Mouse (Mus musculus): ENCODE results near the gene Cd93. TPM values are rescaled to one million over a fixed set of nuclear protein-coding genes. Genes with fewer than 3 reads are reported as not detected.

The Cd93 gene
- polyA plus RNA-seq, 1 experiment from 2014 or later = 7.5 TPM

DNA sequence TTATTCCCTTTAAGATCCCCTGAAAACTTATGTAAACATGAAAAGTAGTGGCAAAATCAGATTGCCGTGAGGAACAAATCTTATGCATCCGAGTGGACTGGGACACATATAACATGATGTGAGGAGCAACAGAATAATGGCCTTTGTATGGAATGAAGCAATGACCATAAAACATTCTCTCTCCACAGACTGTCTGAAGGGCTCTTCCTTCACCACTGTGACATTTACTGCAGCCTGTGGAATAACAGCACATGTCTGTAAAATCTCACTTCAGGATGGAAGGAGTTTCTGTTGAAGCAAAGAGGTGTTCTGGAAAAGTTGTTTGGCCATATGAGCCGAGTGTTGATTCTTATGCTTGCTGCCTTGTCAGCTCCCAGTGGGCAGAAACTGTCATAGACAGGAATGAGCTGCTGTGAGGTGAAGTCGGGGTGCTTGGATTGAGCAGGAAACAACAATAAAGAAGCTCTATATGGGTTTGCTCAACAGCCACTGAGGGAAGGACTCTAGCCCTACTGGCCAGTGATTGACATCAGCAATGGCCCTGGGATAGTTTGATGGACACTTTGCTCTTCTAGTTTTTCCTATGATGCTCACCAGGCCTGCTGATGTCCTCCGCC, 32.6 kb upstream of the Cd93 start:
- 81% methylated on average over 5 of the region's 5 CpGs for whole genome bisulfite sequencing
- ATAC-seq (ENCODE audit: low FRiP score) (no peak), DNase-seq (ENCODE audit: low spot score) (no peak)
- Histone ChIP-seq H3K27me3 (ENCODE audit: control insufficient read depth, insufficient read depth, low read length) (no peaks in the 10 kb centered on the region), H3K9ac (ENCODE audit: low read depth, low read length) (no peak overlapping the region), H3K27ac (ENCODE audit: low read depth, low read length) (no peak overlapping the region), H3K4me1 (replicated peaks; ENCODE audit: control insufficient read depth, insufficient read depth, low read length) (no peaks in the 10 kb centered on the region), H3K4me3 (ENCODE audit: low read depth, low read length) (no peak overlapping the region), H3K4me2 (replicated peaks; ENCODE audit: low read depth, low read length) (no peak overlapping the region), H3K36me3 (ENCODE audit: control insufficient read depth, insufficient read depth, low read length) (no peaks in the 10 kb centered on the region), H3K9me3 (ENCODE audit: control insufficient read depth, low read length) (no peaks in the 10 kb centered on the region)

DNA sequence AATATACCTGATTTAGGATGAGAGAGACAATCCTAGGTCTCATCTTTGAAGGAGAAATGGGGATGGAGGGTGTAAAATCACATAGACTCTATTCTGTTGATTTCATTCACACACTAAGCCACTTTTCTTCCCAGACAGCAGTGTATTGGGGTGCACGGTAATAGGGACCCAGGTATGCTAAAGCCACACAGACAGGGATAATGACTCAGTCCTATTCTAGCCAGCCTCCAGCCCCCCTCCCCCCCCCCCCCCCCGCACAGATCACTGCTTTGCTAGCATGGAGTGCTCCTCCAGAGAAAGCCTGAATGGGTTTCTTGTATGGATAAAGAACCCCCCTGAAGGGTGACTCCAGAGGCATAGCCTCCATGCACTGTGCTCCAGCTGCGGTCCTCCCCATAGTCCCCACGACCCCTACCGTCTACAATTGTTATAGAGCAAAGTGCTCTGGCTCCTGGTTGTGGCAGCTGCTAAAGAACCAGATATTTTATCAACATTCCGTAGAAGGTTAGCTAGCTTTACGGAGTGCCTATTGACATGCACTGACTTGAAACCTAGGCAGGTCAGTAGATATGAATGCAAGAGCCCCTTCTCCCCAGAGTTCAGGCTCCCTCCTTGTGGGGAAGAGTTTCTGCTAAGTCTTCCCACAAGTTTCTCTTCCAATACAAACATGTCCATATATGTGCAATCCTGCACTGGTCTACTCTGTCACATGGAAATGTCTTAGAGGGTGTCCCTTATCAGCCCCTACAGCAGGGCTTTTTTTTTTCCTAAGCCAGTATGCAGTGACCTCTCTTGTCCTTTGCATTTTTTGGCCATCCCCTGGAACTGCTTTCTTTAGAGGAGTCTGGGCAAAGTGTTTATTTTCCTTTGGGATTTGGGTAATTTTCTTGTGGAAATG, 26.2 kb upstream of the Cd93 start:
- H3K4me1 ChIP-seq (replicated peaks; ENCODE audit: control insufficient read depth, insufficient read depth, low read length) = no peaks in the 10 kb centered on the region
- ATAC-seq (ENCODE audit: low FRiP score) (peak; percentile 57), DNase-seq (ENCODE audit: low spot score) (peak; percentile 5)
- H3K27ac ChIP-seq (ENCODE audit: low read depth, low read length) = no peak overlapping the region
- H3K9ac ChIP-seq (ENCODE audit: low read depth, low read length) = no peak overlapping the region
- H3K9me3 ChIP-seq (ENCODE audit: control insufficient read depth, low read length) = no peaks in the 10 kb centered on the region
- H3K4me2 ChIP-seq (replicated peaks; ENCODE audit: low read depth, low read length) = no peak overlapping the region
- no peaks in the 10 kb centered on the region for H3K27me3 ChIP-seq (ENCODE audit: control insufficient read depth, insufficient read depth, low read length)
- 40% methylated on average over 6 of the region's 7 CpGs for WGBS
- H3K4me3 ChIP-seq (ENCODE audit: low read depth, low read length) = no peak overlapping the region
- no peaks in the 10 kb centered on the region for H3K36me3 ChIP-seq (ENCODE audit: control insufficient read depth, insufficient read depth, low read length)

DNA sequence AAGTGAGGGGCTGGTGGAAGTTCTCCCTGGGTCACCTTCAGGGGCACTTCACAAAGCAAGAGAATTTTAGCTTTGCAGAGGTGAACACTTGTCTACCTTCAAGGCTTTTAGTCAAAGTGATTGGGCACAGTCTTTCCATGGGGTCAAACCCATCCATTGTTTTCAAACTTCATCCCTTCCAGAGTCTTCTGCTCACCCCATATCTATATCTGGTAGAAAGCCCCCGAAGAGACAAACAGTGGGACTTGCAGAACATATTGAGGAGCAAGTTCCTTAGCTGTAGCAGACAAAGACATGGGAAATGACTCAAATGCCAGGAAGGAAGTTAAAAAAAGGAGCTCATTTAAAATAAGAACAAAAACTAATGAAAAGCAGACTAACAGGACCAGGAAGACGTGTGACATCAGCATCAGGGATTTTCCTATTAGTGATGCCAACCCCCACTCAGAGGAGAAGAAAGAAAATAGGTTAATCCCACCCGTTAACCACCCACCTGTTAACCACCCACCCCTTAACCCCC, 24.6 kb upstream of the Cd93 start:
- H3K4me3 ChIP-seq (ENCODE audit: low read depth, low read length) = no peak overlapping the region
- no peak overlapping the region for H3K27ac ChIP-seq (ENCODE audit: low read depth, low read length)
- H3K4me1 ChIP-seq (replicated peaks; ENCODE audit: control insufficient read depth, insufficient read depth, low read length) = no peaks in the 10 kb centered on the region
- H3K4me2 ChIP-seq (replicated peaks; ENCODE audit: low read depth, low read length) = no peak overlapping the region
- DNase-seq (ENCODE audit: low spot score) = no peak
- no peaks in the 10 kb centered on the region for H3K9me3 ChIP-seq (ENCODE audit: control insufficient read depth, low read length)
- H3K27me3 ChIP-seq (ENCODE audit: control insufficient read depth, insufficient read depth, low read length) = no peaks in the 10 kb centered on the region
- no peak overlapping the region for H3K9ac ChIP-seq (ENCODE audit: low read depth, low read length)
- ATAC-seq (ENCODE audit: low FRiP score) = no peak
- 75% methylated on average over 3 of the region's 3 CpGs for WGBS
- H3K36me3 ChIP-seq (ENCODE audit: control insufficient read depth, insufficient read depth, low read length) = no peaks in the 10 kb centered on the region

DNA sequence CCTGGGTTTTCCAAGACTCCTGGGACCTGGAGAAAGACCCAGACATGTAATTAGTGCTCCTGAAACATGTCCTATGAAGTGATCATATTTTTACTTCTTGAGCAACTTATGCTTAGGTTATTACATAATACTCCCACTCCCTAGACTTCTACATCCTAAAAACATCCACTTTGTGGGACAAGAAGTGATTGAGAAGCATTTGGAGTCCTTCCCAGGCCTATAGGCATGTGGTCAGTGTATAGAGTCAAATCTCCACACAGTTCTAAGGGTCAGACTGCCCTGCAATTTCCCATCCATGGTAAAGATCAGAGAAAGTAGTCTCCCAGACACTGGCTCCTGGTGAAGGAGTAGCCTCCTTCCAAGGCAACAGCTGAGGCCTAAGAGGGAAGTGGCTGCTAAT, 12.0 kb upstream of the Cd93 start:
- H3K9me3 ChIP-seq (ENCODE audit: control insufficient read depth, low read length) = no peaks in the 10 kb centered on the region
- H3K9ac ChIP-seq (ENCODE audit: low read depth, low read length) = no peak overlapping the region
- no peak overlapping the region for H3K27ac ChIP-seq (ENCODE audit: low read depth, low read length)
- no peak overlapping the region for H3K4me3 ChIP-seq (ENCODE audit: low read depth, low read length)
- H3K36me3 ChIP-seq (ENCODE audit: control insufficient read depth, insufficient read depth, low read length) = no peaks in the 10 kb centered on the region
- DNase-seq (ENCODE audit: low spot score) (no peak), ATAC-seq (ENCODE audit: low FRiP score) (no peak)
- H3K27me3 ChIP-seq (ENCODE audit: control insufficient read depth, insufficient read depth, low read length) = no peaks in the 10 kb centered on the region
- H3K4me1 ChIP-seq (replicated peaks; ENCODE audit: control insufficient read depth, insufficient read depth, low read length) = no peaks in the 10 kb centered on the region
- no peak overlapping the region for H3K4me2 ChIP-seq (replicated peaks; ENCODE audit: low read depth, low read length)

DNA sequence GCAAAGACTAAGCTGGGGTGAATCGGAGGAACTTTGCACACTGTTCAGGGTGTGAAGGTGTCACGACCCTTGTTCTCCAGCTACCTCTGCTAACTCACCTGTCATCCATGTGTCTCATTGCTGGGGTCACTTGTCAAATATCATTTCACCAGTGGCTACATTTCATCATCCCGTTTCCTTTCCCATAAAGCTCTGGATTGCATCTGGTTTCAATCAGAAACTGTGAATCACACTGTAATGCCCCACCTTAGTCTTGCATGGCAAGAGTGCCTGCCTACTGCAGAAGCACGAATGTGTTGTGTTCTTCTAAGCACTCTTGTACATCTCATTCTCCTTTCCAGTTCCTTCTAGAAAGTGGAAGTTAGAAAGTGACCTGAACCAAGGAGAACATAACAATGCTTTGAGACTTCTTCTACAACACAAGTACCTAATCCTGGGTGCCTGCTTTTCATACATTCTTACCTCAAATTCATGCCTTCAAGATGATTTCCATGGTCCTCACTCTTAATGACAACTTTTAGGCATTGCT, 10.7 kb upstream of the Cd93 start:
- H3K36me3 ChIP-seq (ENCODE audit: control insufficient read depth, insufficient read depth, low read length) = no peaks in the 10 kb centered on the region
- no peak for ATAC-seq (ENCODE audit: low FRiP score)

DNA sequence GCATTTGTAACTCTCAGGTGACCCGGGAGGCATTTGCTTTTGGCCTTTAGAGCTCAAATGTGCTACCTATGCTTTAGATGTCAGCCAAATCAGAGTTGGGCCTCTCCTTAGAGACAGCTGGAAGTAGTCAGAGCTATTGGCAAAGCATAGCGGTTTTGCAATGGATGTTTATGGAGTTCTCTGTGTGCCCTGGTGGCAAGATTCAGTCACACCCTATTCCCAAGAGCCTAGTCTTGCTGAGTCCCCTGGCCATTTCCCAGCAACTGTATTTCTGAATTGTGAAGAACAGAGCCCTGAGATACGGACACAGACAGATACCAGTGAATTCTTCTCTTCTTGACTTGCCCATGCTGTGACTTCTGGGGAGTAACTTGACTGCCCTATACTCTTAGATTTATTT, 9.7 kb upstream of the Cd93 start:
- Histone ChIP-seq H3K36me3 (ENCODE audit: control insufficient read depth, insufficient read depth, low read length) (no peaks in the 10 kb centered on the region), H3K4me1 (replicated peaks; ENCODE audit: control insufficient read depth, insufficient read depth, low read length) (no peaks in the 10 kb centered on the region), H3K4me2 (replicated peaks; ENCODE audit: low read depth, low read length) (no peak overlapping the region), H3K4me3 (ENCODE audit: low read depth, low read length) (no peak overlapping the region), H3K27ac (ENCODE audit: low read depth, low read length) (no peak overlapping the region), H3K27me3 (ENCODE audit: control insufficient read depth, insufficient read depth, low read length) (no peaks in the 10 kb centered on the region), H3K9ac (ENCODE audit: low read depth, low read length) (no peak overlapping the region), H3K9me3 (ENCODE audit: control insufficient read depth, low read length) (no peaks in the 10 kb centered on the region)
- no peak for ATAC-seq (ENCODE audit: low FRiP score)
- 91% methylated on average over 3 of the region's 3 CpGs for WGBS
- no peak for DNase-seq (ENCODE audit: low spot score)

More for the DNA sequence above, 10.7 kb upstream of the Cd93 start:
- Histone ChIP-seq H3K4me3 (ENCODE audit: low read depth, low read length) (no peak overlapping the region), H3K9ac (ENCODE audit: low read depth, low read length) (no peak overlapping the region), H3K4me1 (replicated peaks; ENCODE audit: control insufficient read depth, insufficient read depth, low read length) (no peaks in the 10 kb centered on the region), H3K27me3 (ENCODE audit: control insufficient read depth, insufficient read depth, low read length) (no peaks in the 10 kb centered on the region), H3K27ac (ENCODE audit: low read depth, low read length) (no peak overlapping the region), H3K4me2 (replicated peaks; ENCODE audit: low read depth, low read length) (no peak overlapping the region), H3K9me3 (ENCODE audit: control insufficient read depth, low read length) (no peaks in the 10 kb centered on the region)
- WGBS = 78% methylated on average over 4 of the region's 4 CpGs
- DNase-seq (ENCODE audit: low spot score) = no peak

DNA sequence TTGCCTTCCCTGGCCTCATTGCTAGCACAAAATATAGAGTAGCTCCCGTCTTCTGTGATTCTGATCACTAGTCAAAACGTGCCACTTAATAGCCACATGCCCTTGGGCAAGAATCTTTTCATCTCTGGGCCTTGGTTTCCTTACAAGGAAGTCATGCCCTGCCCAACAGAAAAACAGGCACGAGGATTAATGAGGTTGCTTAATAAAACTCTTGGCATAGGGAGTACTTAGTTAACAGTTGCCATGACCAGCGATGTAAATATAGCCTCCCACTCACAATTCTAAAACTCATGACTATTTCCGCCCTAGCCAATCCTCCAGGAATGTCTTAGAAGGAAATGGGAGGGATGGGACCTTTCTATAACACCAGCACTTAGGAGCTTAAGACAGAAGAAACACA, 8.1 kb upstream of the Cd93 start:
- Histone ChIP-seq H3K27me3 (ENCODE audit: control insufficient read depth, insufficient read depth, low read length) (no peaks in the 10 kb centered on the region), H3K9ac (ENCODE audit: low read depth, low read length) (no peak overlapping the region), H3K4me2 (replicated peaks; ENCODE audit: low read depth, low read length) (no peak overlapping the region), H3K4me1 (replicated peaks; ENCODE audit: control insufficient read depth, insufficient read depth, low read length) (no peaks in the 10 kb centered on the region), H3K36me3 (ENCODE audit: control insufficient read depth, insufficient read depth, low read length) (no peaks in the 10 kb centered on the region), H3K9me3 (ENCODE audit: control insufficient read depth, low read length) (no peaks in the 10 kb centered on the region), H3K4me3 (ENCODE audit: low read depth, low read length) (no peak overlapping the region), H3K27ac (ENCODE audit: low read depth, low read length) (no peak overlapping the region)
- ATAC-seq (ENCODE audit: low FRiP score) = no peak
- DNase-seq (ENCODE audit: low spot score) = no peak
- 85% methylated on average over 5 of the region's 5 CpGs for WGBS

DNA sequence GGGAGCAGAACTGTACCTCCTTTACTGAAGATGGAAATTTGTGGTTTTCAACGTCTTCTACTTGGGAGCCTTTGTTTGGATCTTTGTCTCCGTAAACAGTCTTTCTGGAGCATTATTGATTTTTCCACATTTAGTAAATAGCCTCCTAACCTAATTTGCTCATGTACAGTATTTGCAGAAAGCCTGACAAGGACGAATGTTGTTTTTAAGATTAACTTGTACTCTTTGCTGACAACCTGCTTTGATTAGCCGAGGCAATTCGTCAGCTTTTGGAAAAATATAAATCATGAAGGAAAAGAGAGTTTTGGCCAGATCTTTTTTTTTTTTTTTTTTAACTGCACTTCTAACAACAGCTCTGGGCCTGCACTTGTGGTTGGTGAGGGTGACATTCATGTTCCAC, 7.3 kb upstream of the Cd93 start:
- Histone ChIP-seq H3K27ac (ENCODE audit: low read depth, low read length) (no peak overlapping the region), H3K4me1 (replicated peaks; ENCODE audit: control insufficient read depth, insufficient read depth, low read length) (no peaks in the 10 kb centered on the region), H3K27me3 (ENCODE audit: control insufficient read depth, insufficient read depth, low read length) (no peaks in the 10 kb centered on the region), H3K4me2 (replicated peaks; ENCODE audit: low read depth, low read length) (no peak overlapping the region), H3K9me3 (ENCODE audit: control insufficient read depth, low read length) (no peaks in the 10 kb centered on the region), H3K4me3 (ENCODE audit: low read depth, low read length) (no peak overlapping the region), H3K9ac (ENCODE audit: low read depth, low read length) (no peak overlapping the region), H3K36me3 (ENCODE audit: control insufficient read depth, insufficient read depth, low read length) (no peaks in the 10 kb centered on the region)
- DNase-seq (ENCODE audit: low spot score) (no peak), ATAC-seq (ENCODE audit: low FRiP score) (no peak)
- WGBS = 84% methylated on average over 5 of the region's 5 CpGs
